Mouse (Mus musculus): ENCODE results near the gene Fam217a.
"Not testable (repeated sequence)": the region's sequence is repeated elsewhere in the genome, so short reads cannot be mapped to it uniquely, and the experiment has no call there.

GRCm38 (mm10) chr13:34951437-34951836 is 27.3 kb upstream of the Fam217a start:
- TF ChIP-seq POLR2AphosphoS5 (IDR thresholded peaks at IDR 0.05; ENCODE audit: insufficient replicate concordance, low read depth, low read length); CTCF (IDR thresholded peaks at IDR 0.05; ENCODE audit: low read depth, low read length): not testable (repeated sequence)

Data from G1E (cell line).